10 mouse cellular contexts compared by ENCODE assay signal in the genomic region with DNA sequence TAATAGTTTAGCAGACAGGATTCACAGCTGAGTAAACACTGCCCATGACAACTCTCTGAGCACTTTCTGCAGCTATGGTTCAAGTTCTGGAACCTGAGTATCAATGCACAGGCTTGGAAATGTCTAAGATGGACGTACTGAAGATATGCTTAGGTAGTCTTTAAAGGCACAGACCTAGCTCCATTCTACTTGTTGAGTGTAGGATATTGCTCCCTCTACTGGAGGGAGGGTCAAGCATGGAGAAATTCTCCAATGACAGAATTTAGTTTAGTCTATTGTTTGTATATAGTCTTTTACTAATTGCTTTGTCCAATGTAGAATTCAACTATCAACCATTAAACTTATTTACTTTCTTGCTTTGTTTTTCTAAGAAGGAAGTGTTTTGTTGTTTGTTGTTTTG.
A peak's percentile ranks its signal among the peaks of the same experiment; 100 is the strongest.
DNase-seq lines count a peak whose midpoint lies in the region; ATAC-seq and TF ChIP-seq lines count a peak whose summit lies in the region.
"Had no signal": no experiment of that assay in that cellular context is flagged by ENCODE, and none has a peak within 500 bp of the region (broad histone marks: within the 10 kb centered on the region; RNA-seq: fewer than 3 reads in every experiment).

No protein-coding gene starts in this region.

- no peak overlapping the region for H3K27ac ChIP-seq in forebrain, embryonic 14.5 days (ENCODE audit: low read depth, low read length)
- no peak overlapping the region for H3K27ac ChIP-seq in forebrain, embryonic 11.5 days (ENCODE audit: low read depth, low read length)
- H3K27ac ChIP-seq in lung, embryonic 14.5 days (ENCODE audit: low read depth) = no peak overlapping the region

- TF ChIP-seq POLR2A in brain, embryonic 14.5 days (IDR thresholded peaks at IDR 0.05; ENCODE audit: borderline replicate concordance, extremely low read depth, insufficient read depth, insufficient read length, poor library complexity, severe bottlenecking) = no peak

- no peaks in the 10 kb centered on the region for H3K9me3 ChIP-seq in forebrain, embryonic 14.5 days (replicated peaks; ENCODE audit: control insufficient read depth, low read length)
- no peaks in the 10 kb centered on the region for H3K9me3 ChIP-seq in forebrain, embryonic 11.5 days (ENCODE audit: control insufficient read depth, low read length)
- no peaks in the 10 kb centered on the region for H3K9me3 ChIP-seq in lung, embryonic 14.5 days (ENCODE audit: low read depth, low read length)
- H3K9me3 ChIP-seq: G1E had no signal

- DNase-seq in forebrain, embryonic 14.5 days (ENCODE audit: low spot score) = peak; percentile 34
- no peak for DNase-seq in forebrain, embryonic 11.5 days (ENCODE audit: low spot score)
- DNase-seq in lung, embryonic 14.5 days = peak; percentile 63
- no peak for DNase-seq in lung, postnatal 14 days
- DNase-seq in brain, embryonic 14.5 days (ENCODE audit: low read depth) = peak; percentile 46
- DNase-seq in ovary, postnatal 10 days (ENCODE audit: low spot score) = no peak
- DNase-seq in left cerebral cortex, postnatal 10 days (ENCODE audit: extremely low spot score in 1 of 2, low spot score in 2 of 2) = no peak
- DNase-seq: heart, adult 11 months had no signal

- H3K36me3 ChIP-seq in forebrain, embryonic 14.5 days (ENCODE audit: control insufficient read depth, insufficient read depth, low read length) = peaks cover 4% of the 10 kb centered on the region; the same call in 1 of the 2 replicates
- no peaks in the 10 kb centered on the region for H3K36me3 ChIP-seq in forebrain, embryonic 11.5 days (ENCODE audit: control insufficient read depth, insufficient read depth, low read length)
- H3K36me3 ChIP-seq in lung, embryonic 14.5 days (ENCODE audit: insufficient read depth) = no peaks in the 10 kb centered on the region

- no peak overlapping the region for H3K4me2 ChIP-seq in forebrain, embryonic 14.5 days (ENCODE audit: low read length)
- no peak overlapping the region for H3K4me2 ChIP-seq in forebrain, embryonic 11.5 days (ENCODE audit: low read depth, low read length, severe bottlenecking)
- no peak overlapping the region for H3K4me2 ChIP-seq in lung, embryonic 14.5 days

- H3K9ac ChIP-seq in forebrain, embryonic 14.5 days (ENCODE audit: low read length) = no peak overlapping the region
- H3K9ac ChIP-seq in forebrain, embryonic 11.5 days (ENCODE audit: low read length) = no peak overlapping the region
- no peak overlapping the region for H3K9ac ChIP-seq in lung, embryonic 14.5 days

- 32% methylated on average over 1 of the region's 1 CpGs for WGBS in forebrain, embryonic 14.5 days
- WGBS in forebrain, embryonic 11.5 days = 54% methylated on average over 1 of the region's 1 CpGs
- 47% methylated on average over 1 of the region's 1 CpGs for WGBS in lung, embryonic 14.5 days

- TF ChIP-seq CTCF in lung, embryonic 14.5 days (IDR thresholded peaks at IDR 0.05; ENCODE audit: low read depth) = peak; percentile 54
- TF ChIP-seq CTCF in brain, embryonic 14.5 days (IDR thresholded peaks at IDR 0.05; ENCODE audit: borderline replicate concordance, extremely low read depth, insufficient read depth, insufficient read length) = no peak

- intact Hi-C loops in left cerebral cortex, postnatal 10 days (cut with DNase I) = no loop called here

- no peaks in the 10 kb centered on the region for H3K27me3 ChIP-seq in forebrain, embryonic 14.5 days (replicated peaks; ENCODE audit: control insufficient read depth, insufficient read depth, low read length)
- H3K27me3 ChIP-seq in forebrain, embryonic 11.5 days (ENCODE audit: control insufficient read depth, insufficient read depth, low read length) = no peaks in the 10 kb centered on the region
- H3K27me3 ChIP-seq in lung, embryonic 14.5 days (ENCODE audit: insufficient read depth, low read length) = no peaks in the 10 kb centered on the region

- H3K4me1 ChIP-seq in forebrain, embryonic 14.5 days (ENCODE audit: control insufficient read depth, insufficient read depth, low read length) = no peaks in the 10 kb centered on the region
- no peaks in the 10 kb centered on the region for H3K4me1 ChIP-seq in forebrain, embryonic 11.5 days (replicated peaks; ENCODE audit: control insufficient read depth, insufficient read depth, low read length)
- H3K4me1 ChIP-seq in lung, embryonic 14.5 days (ENCODE audit: insufficient read depth) = no peaks in the 10 kb centered on the region

- no peak overlapping the region for H3K4me3 ChIP-seq in forebrain, embryonic 14.5 days (ENCODE audit: low read depth, low read length)
- H3K4me3 ChIP-seq in forebrain, embryonic 11.5 days (ENCODE audit: low read depth, low read length) = no peak overlapping the region
- H3K4me3 ChIP-seq in lung, embryonic 14.5 days (ENCODE audit: low read depth, low read length) = no peak overlapping the region

- ATAC-seq in forebrain, embryonic 14.5 days = no peak
- no peak for ATAC-seq in forebrain, embryonic 11.5 days (replicated peaks; ENCODE audit: low FRiP score)
- ATAC-seq in lung, embryonic 14.5 days (ENCODE audit: insufficient read depth) = no peak
- peak; percentile 55; the same call in 1 of the 2 replicates for ATAC-seq in monocyte, adult 5-6 weeks (replicated peaks; ENCODE audit: insufficient number of reproducible peaks, low FRiP score, low TSS enrichment, poor library complexity, severe bottlenecking)

Comparison
In these comparisons a context has a peak if more than half of its experiments do, and no peak if none do; other contexts are left out.
1. DNase-seq: peak in forebrain, embryonic 14.5 days (single experiment), lung, embryonic 14.5 days (single experiment) and brain, embryonic 14.5 days (single experiment); none in forebrain, embryonic 11.5 days (single experiment), lung, postnatal 14 days (single experiment), ovary, postnatal 10 days (single experiment) and left cerebral cortex, postnatal 10 days (0 of 2).